8 mouse cellular contexts compared by ENCODE assay signal in genomic region chr11:52358520-52358919, GRCm38 (mm10). TPM values are rescaled to one million over a fixed set of nuclear protein-coding genes. Genes with fewer than 3 reads are reported as not detected.
DNase-seq lines count a peak whose midpoint lies in the region; ATAC-seq and TF ChIP-seq lines count a peak whose summit lies in the region.

No protein-coding gene starts in this region.

- WGBS in limb, embryonic 13.5 days = 22% methylated on average over 4 of the region's 4 CpGs

- H3K36me3 ChIP-seq in E14TG2a.4 (ENCODE audit: insufficient read depth, low read length) = peaks cover 24% of the 10 kb centered on the region
- H3K36me3 ChIP-seq in limb, embryonic 13.5 days = no peaks in the 10 kb centered on the region

- H3K4me2 ChIP-seq in limb, embryonic 13.5 days (replicated peaks) = peak overlapping the region; percentile 19; the same call in 1 of the 2 replicates

- peak; percentile 61 for DNase-seq in adrenal gland, postnatal 14 days
- DNase-seq in adrenal gland, adult 18-20 months (ENCODE audit: low spot score in 2 of 2) = no peak
- DNase-seq in heart, postnatal 10 days = peak; percentile 59 to 60
- DNase-seq in spleen, postnatal 10 days (ENCODE audit: low spot score in 2 of 2) = no peak
- DNase-seq in frontal cortex, postnatal 14 days (ENCODE audit: low spot score in 2 of 2) = no peak
- no peak for DNase-seq in left cerebral cortex, postnatal 36 days (ENCODE audit: low spot score in 2 of 2)

- intact Hi-C loops in heart, postnatal 10 days (cut with DNase I) = no loop called here
- intact Hi-C loops in left cerebral cortex, postnatal 36 days (cut with DNase I) = no loop called here

- H3K9ac ChIP-seq in limb, embryonic 13.5 days = no peak overlapping the region

- no peak for TF ChIP-seq CTCF in E14TG2a.4 (conservative IDR thresholded peaks at IDR 0.05; ENCODE audit: low read length)

- peaks cover 33% of the 10 kb centered on the region for H3K4me1 ChIP-seq in E14TG2a.4 (replicated peaks; ENCODE audit: low read depth, low read length)
- H3K4me1 ChIP-seq in limb, embryonic 13.5 days = peaks cover 31% of the 10 kb centered on the region

- H3K4me3 ChIP-seq in E14TG2a.4 (replicated peaks; ENCODE audit: low read length) = peak overlapping the region; percentile 98
- H3K4me3 ChIP-seq in limb, embryonic 13.5 days = peak overlapping the region; percentile 8; the same call in 1 of the 2 replicates

- H3K9me3 ChIP-seq in E14TG2a.4 (ENCODE audit: low read length) = peaks cover 30% of the 10 kb centered on the region
- no peaks in the 10 kb centered on the region for H3K9me3 ChIP-seq in limb, embryonic 13.5 days

- no peaks in the 10 kb centered on the region for H3K27me3 ChIP-seq in E14TG2a.4 (ENCODE audit: insufficient read depth, low read length)
- H3K27me3 ChIP-seq in limb, embryonic 13.5 days = no peaks in the 10 kb centered on the region

- ATAC-seq in limb, embryonic 13.5 days (ENCODE audit: low FRiP score, low read depth) = no peak

- H3K27ac ChIP-seq in limb, embryonic 13.5 days = no peak overlapping the region

RNA-seq across cellular contexts. Expression of gene Vdac1, which starts 2.1 kb away (rescaled TPM):
- total RNA-seq in adrenal gland, postnatal 14 days (2021) = 309 and 313 TPM in 2 replicates
- 100 to 1,000 TPM; 374 to 415 TPM for total RNA-seq in adrenal gland, adult 18-20 months (2021)
- total RNA-seq in heart, postnatal 10 days (2021) = 100 to 1,000 TPM; 861 to 884 TPM
- 240 and 244 TPM in 2 replicates for polyA plus RNA-seq in limb, embryonic 13.5 days (2015; fragmentation: Nextera tagmentation; extraction: Ambion mirVana)
- 100 to 1,000 TPM; 542 to 579 TPM for total RNA-seq in left cerebral cortex, postnatal 36 days (2021)

RNA-seq across cellular contexts. Expression of gene 9530068E07Rik, which starts 37.7 kb away (rescaled TPM):
- total RNA-seq in adrenal gland, postnatal 14 days (2021) = 137 and 146 TPM in 2 replicates
- 100 to 1,000 TPM; 124 to 164 TPM for total RNA-seq in adrenal gland, adult 18-20 months (2021)
- total RNA-seq in heart, postnatal 10 days (2021) = 100 to 1,000 TPM; 111 to 117 TPM
- polyA plus RNA-seq in limb, embryonic 13.5 days (2015; fragmentation: Nextera tagmentation; extraction: Ambion mirVana) = 192 and 205 TPM in 2 replicates
- 10 to 100 TPM; 65.7 to 65.8 TPM for total RNA-seq in left cerebral cortex, postnatal 36 days (2021)

Comparison
In these comparisons a context has a peak if more than half of its experiments do, and no peak if none do; other contexts are left out.
1. DNase-seq: peak in adrenal gland, postnatal 14 days (single experiment) and heart, postnatal 10 days (2 of 2); none in adrenal gland, adult 18-20 months (0 of 2), spleen, postnatal 10 days (0 of 2), frontal cortex, postnatal 14 days (0 of 2) and left cerebral cortex, postnatal 36 days (0 of 2).